Mouse (Mus musculus): ENCODE data around the gene Gm42906.

- TF ChIP-seq E2F4 (IDR thresholded peaks at IDR 0.05; ENCODE audit: borderline replicate concordance, low read depth, low read length) (no peak), MAFK (IDR thresholded peaks at IDR 0.05; ENCODE audit: borderline replicate concordance, low read depth, low read length) (no peak), MAZ (IDR thresholded peaks at IDR 0.05; ENCODE audit: low read depth, low read length) (no peak), GABPA (IDR thresholded peaks at IDR 0.05; ENCODE audit: low read depth, low read length) (no peak), CTCF (IDR thresholded peaks at IDR 0.05 in 2 of 3, conservative IDR thresholded peaks at IDR 0.05 in 1 of 3; ENCODE audit: control insufficient read depth in 1 of 3, insufficient read depth in 1 of 3, low read depth in 2 of 3, low read length in 3 of 3, poor library complexity in 1 of 3, severe bottlenecking in 1 of 3) (no peak)
These were observed 24.4 kb downstream of the Gm42906 start for GRCm38 (mm10) chr5:151403586-151403985.

Data from MEL (cell line).